Mouse (Mus musculus) MEL (cell line): ENCODE data around the gene B4galnt3.

Experiments used
- BHLHE40 ChIP-seq: IDR thresholded peaks from 2 replicates; pipeline ENCODE4 v1.6.1; 2012; ENCODE audit warnings: low read depth, mild to moderate bottlenecking, inconsistent platforms, low read length, improper control_type of control experiment, borderline replicate concordance
- CTCF ChIP-seq, 3 experiments: IDR thresholded peaks in 2 of 3; conservative IDR thresholded peaks in 1 of 3; 2 replicates each; pipeline ENCODE4 v1.5.1; 2011 to 2012; ENCODE audit warnings: low read length in 3 of 3, low read depth in 2 of 3, mild to moderate bottlenecking in 2 of 3, improper control_type of control experiment in 1 of 3, inconsistent platforms in 1 of 3, mixed read lengths in 1 of 3, moderate library complexity in 1 of 3; ENCODE audit not compliant: control insufficient read depth in 1 of 3, insufficient read depth in 1 of 3, poor library complexity in 1 of 3, severe bottlenecking in 1 of 3
- EP300 ChIP-seq, 2 experiments: IDR thresholded peaks; 2 replicates each; pipeline ENCODE4 v1.6.1; 2011; ENCODE audit warnings: improper control_type of control experiment in 2 of 2, low read length in 2 of 2, low read depth in 1 of 2, mild to moderate bottlenecking in 1 of 2
- GATA1 ChIP-seq: IDR thresholded peaks from 2 replicates; pipeline ENCODE4 v1.6.1; 2011; ENCODE audit warnings: low read depth, low read length, improper control_type of control experiment
- MYC ChIP-seq: IDR thresholded peaks from 2 replicates; pipeline ENCODE4 v1.6.1; 2011; ENCODE audit warnings: low read depth, mild to moderate bottlenecking, low read length, improper control_type of control experiment, moderate library complexity
- POLR2A ChIP-seq, 2 experiments: IDR thresholded peaks; 2 replicates each; pipeline ENCODE4 v1.6.1; 2011 to 2012; ENCODE audit warnings: low read length in 2 of 2, mild to moderate bottlenecking in 2 of 2, control low read depth in 1 of 2, improper control_type of control experiment in 1 of 2, low read depth in 1 of 2, moderate library complexity in 1 of 2; ENCODE audit not compliant: control insufficient read depth in 1 of 2, insufficient read depth in 1 of 2, poor library complexity in 1 of 2
- RCOR1 ChIP-seq: IDR thresholded peaks from 2 replicates; pipeline ENCODE4 v1.6.1; 2012; ENCODE audit warnings: low read depth, mild to moderate bottlenecking, inconsistent platforms, low read length, improper control_type of control experiment

GRCm38 (mm10) chr6:120187587-120188176 lies 106.7 kb downstream of the B4galnt3 start:
- TF ChIP-seq BHLHE40 (peak; percentile 53; the same call in 1 of the 2 replicates), CTCF (IDR thresholded peaks at IDR 0.05 in 2 of 3, conservative IDR thresholded peaks at IDR 0.05 in 1 of 3; ENCODE audit: control insufficient read depth in 1 of 3, insufficient read depth in 1 of 3, low read depth in 2 of 3, low read length in 3 of 3, poor library complexity in 1 of 3, severe bottlenecking in 1 of 3) (no peak), POLR2A (IDR thresholded peaks at IDR 0.05; ENCODE audit: control insufficient read depth in 1 of 2, insufficient read depth in 1 of 2, low read depth in 1 of 2, low read length in 2 of 2, poor library complexity in 1 of 2) (peak; percentile 22 to 77; a peak in 2 of 4 replicates), EP300 (IDR thresholded peaks at IDR 0.05; ENCODE audit: low read depth in 1 of 2, low read length in 2 of 2) (peak in 1 of 2 experiments; percentile 27; a peak in 1 of 4 replicates), MYC (no peak), RCOR1 (no peak), GATA1 (no peak)
